Mouse (Mus musculus) left cerebral cortex, adult 2 months (tissue): ENCODE measurements at regions not wholly inside any gene's neighbourhood (a gene's known extent, or its start where the extent isn't known, plus 50 kb on each side); places are given as distances from the start of the nearest gene placed in this dataset.
"Not testable (repeated sequence)": the region's sequence is repeated elsewhere in the genome, so short reads cannot be mapped to it uniquely, and the experiment has no call there.

Experiments
- DNase-seq, 2 experiments: peaks; one replicate each; pipeline ENCODE4 v3.0.0; 2021 to 2022; ENCODE audit warnings: low spot score in 2 of 2, mixed read lengths in 1 of 2; ENCODE audit errors: extremely low spot score in 1 of 2
- H3K27ac ChIP-seq: fragments of 200-600 bp; 2 replicates; pipeline ENCODE4 v1.8.1; 2022
- H3K4me3 ChIP-seq: fragments of 200-600 bp; 2 replicates; pipeline ENCODE4 v1.8.1; 2022
- intact Hi-C: fragments of 180-260 bp; cut with DNase I; formaldehyde crosslinking; loops from one replicate; pipeline ENCODE4 v1.15.1; 2025

DNA sequence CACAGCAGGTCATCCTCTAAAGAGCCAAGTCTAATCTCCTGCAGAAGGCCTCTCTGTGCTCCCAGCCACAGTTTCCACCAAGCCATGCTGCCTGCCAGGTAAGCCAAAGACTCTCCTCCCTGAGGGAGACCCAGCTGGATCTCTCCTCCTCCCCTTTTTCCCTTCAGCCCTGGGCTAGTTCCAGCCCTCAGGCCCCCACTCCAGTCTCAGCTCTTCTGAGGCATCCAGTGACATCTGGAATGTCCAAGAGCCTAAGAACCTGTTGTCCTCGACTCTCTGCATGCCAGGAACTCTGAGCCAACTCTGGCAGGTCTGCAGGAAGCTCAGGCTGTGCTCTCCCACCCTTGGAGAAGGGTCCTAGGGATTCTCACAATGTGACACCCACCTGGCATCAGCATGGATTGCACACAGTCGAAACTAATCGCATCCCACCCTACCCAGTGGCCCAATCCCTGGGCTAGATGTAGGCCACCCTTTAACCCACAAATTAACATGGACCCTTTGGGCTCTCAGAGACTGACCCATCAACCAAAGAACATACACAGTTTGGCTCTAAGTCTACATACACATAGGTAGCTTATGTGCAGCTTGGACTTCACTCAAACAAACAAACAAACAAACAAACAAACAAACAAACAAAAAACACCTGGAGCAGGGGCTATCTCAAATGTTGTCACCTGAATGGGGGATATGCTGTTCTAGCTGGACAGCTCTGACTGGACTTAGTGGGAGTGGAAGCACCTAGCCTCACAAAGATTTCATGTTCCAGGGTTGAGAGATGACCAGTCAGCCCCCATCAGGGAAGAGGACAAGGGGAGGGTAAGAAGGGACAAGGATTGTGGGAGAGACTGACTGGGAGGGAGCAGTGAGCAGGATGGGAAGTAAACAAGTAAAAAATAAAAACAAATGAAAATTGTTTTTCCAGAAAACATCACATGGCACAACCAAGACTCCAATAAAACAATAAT is 57.9 kb upstream of the Zfp709 start:
- intact Hi-C loops, DNase-seq, H3K27ac ChIP-seq, H3K4me3 ChIP-seq: not testable (repeated sequence)

DNA sequence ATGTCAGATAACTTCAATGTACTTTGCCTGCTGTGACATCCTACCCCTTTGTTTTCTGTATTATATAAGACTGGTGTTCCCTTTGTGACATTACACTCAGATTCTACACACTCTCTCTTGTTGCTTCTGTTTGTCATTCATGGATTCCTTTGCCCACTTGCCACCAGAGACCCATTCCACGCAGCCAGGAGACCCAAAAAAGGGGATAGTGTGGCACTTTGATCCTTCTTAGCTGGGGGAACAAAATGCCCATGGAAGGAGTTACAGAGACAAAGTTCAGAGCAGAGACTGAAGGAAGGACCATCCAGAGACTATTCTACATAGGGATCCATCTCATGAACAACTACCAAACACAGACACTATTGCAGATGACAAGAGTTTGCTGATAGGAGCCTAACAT is 59.1 kb upstream of the Zfp709 start:
- H3K27ac ChIP-seq, DNase-seq, intact Hi-C loops, H3K4me3 ChIP-seq: not testable (repeated sequence)

GRCm38 (mm10) chr8:71819936-71820335 is 61.9 kb upstream of the Zfp709 start:
- H3K4me3 ChIP-seq, DNase-seq, H3K27ac ChIP-seq, intact Hi-C loops: not testable (repeated sequence)

- H3K4me3 ChIP-seq, H3K27ac ChIP-seq, DNase-seq, intact Hi-C loops: not testable (repeated sequence)
Measured at GRCm38 (mm10) chr8:71819381-71819780, 62.4 kb upstream of the Zfp709 start.

DNA sequence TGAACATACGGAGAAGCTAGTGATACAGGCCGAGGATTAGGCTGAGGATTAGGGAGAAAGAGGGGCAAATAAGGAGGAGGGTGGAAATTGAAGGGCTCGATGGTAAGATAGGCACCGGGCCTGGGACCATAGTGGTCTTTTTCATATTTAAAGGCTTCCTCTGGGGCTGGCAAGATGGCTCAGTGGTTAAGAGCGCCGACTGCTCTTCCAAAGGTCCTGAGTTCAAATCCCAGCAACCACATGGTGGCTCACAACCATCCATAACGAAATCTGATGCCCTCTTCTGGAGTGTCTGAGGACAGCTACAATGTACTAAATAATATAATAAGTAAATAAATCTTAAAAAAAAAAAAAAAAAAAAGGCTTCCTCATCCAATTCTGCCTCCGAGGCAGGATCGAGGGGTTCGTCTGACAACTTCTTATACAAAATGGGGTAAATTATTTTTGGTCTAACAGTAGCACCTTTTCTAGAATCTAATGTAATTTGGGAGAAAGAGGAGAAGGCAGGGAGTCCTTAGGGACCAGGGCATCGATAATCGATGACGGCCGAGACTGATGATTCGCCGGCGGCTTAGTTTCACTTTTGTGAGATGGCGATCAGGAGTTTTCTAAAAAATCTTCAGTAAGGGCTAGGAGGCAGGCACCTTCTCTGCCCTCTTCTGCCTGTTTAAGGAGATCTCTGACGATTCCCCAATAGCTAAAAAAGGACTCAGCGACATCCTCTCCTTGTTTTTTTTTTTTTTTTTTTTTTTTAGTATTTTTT is 65.4 kb upstream of the Zfp709 start:
- H3K27ac ChIP-seq, H3K4me3 ChIP-seq, DNase-seq, intact Hi-C loops: not testable (repeated sequence)

DNA sequence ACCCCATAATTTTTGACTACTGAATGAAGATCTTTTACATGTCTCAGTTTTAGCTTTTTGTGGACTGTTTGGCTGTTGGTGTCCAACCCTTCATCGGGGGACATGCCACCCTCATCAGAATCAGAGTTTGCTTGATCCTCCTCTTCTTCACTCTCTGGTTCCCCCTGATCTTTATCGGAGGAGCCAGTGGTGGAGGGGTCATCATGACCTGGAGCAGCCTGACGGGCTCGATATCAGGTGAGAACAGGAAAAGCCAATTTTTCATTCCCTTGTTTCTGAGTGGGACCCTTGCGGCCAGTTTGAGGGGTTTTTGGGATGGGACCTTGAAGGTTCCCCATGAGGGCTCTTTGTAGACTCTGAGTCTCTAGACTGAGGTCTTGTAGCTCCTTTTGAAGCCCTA is 66.0 kb upstream of the Zfp709 start:
- H3K27ac ChIP-seq, intact Hi-C loops, DNase-seq, H3K4me3 ChIP-seq: not testable (repeated sequence)

DNA sequence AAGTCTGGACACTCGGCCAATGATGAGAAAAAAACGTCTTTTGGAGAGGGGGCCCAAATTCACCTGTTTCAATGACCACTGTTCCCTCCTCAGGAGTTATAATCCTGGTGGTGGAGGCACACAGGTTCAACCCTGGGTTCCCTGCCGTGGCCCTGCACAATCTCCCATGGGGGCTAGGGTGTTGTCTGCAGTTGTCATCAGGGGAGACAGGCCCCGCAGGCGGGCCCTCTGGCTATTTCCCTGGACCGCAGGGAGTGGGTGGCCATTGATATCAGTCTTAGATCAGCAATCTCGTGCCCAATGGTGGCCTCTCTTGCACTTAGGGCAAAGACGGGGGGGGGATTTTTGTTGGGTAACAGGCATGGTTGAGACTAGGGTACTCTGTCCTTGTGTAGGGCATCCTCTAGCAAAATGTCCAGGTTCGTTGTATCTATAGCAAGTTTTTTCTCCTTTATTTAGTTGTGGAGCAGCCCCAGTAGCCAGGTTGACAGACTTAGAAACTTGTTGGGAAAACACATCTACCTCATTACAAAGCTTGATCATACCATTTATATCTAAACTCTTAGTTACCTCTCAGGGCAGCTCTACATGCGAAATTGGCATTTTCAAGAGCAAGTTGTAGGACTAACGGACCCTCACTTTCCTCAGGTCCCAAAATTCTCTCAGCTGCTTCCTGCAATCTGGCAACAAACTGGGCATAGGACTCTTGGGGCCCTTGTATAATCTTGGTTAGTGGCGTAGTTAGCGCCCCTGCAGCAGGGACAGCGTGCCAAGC is 66.9 kb upstream of the Zfp709 start:
- not testable (repeated sequence) for H3K4me3 ChIP-seq, DNase-seq, H3K27ac ChIP-seq
- intact Hi-C loops: loop anchor here (5.0 kb wide), 1 partner anchor 683 kb away; no protein-coding TSS in a partner anchor

- H3K4me3 ChIP-seq, DNase-seq, H3K27ac ChIP-seq: not testable (repeated sequence)
- intact Hi-C loops: loop anchor here (5.0 kb wide), 1 partner anchor 682 kb away; no protein-coding TSS in a partner anchor
Measured at GRCm38 (mm10) chr8:71813889-71814288, 67.9 kb upstream of the Zfp709 start.

DNA sequence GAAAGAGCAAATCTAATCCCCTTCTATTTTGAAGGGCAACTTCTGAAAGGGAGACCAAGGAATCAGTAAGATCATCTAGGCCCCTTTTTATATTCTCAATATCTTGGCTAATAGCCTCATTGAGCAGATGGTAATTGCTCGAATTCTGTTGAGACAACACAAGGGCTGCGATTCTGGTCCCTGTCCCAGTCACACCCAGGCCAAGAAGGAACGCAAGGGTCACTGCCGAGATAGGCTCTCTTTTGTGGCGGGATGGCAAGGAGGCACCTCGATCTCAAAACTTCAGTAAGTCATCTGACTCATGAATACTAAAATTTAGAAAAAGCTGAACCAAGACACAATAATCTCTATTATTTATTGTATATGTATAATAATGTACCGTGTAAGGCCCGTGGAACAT is 68.6 kb upstream of the Zfp709 start:
- not testable (repeated sequence) for H3K27ac ChIP-seq, H3K4me3 ChIP-seq
- intact Hi-C loops: loop anchor here (5.0 kb wide), 1 partner anchor 681 kb away; no protein-coding TSS in a partner anchor

GRCm38 (mm10) chr8:71807788-71808187 is 74.0 kb upstream of the Zfp709 start:
- DNase-seq, intact Hi-C loops, H3K27ac ChIP-seq, H3K4me3 ChIP-seq: not testable (repeated sequence)

More for the DNA sequence above, 68.6 kb upstream of the Zfp709 start:
- DNase-seq: not testable (repeated sequence)

DNA sequence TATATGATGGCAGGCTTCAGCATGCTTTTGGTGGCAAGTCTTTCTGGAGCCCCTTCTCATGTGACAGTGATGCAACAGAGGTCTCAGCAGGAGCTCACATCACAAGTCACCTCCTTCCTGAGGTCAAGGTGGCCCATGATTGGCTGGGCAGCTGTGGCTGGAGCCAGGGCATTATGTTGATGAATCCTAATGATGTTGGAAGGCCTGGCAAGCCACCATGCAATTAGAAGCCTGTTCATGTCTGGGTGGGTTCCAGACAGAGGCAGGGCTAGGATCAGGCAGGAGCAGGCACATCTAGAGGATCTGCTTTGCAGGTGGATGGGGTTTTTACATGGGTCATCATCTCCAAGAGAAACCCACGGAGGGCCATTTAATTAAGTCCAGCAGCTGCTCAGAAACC is 77.2 kb upstream of the Zfp709 start:
- intact Hi-C loops, H3K4me3 ChIP-seq, DNase-seq, H3K27ac ChIP-seq: not testable (repeated sequence)

DNA sequence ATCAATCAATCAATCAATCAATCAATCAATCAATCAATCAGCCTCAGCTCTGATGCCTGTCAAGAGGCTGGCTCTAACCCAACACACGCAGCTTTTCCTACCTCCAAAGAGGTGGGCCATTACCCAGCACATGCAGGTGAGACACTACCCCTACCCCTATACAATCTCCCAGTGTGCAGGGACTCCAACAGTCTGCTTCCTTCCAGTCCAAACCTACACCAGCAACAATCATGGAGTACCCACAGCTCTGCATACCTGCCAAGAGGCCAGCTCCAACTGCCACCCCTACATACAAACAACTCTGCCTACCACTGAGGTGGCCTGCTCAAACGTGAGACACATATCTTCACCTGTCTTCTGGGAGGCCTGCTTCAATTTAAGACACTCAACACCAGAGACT is 76.7 kb upstream of the Fcho1 start:
- DNase-seq, H3K27ac ChIP-seq, H3K4me3 ChIP-seq, intact Hi-C loops: not testable (repeated sequence)
